Mouse (Mus musculus) layer of hippocampus, postnatal 36 days (tissue): Measurements from ENCODE around the gene Cd207. TPM values are rescaled to one million over a fixed set of nuclear protein-coding genes. Genes with fewer than 3 reads are reported as not detected.

Experiments used
- DNase-seq, 2 experiments: peaks; one replicate each; pipeline ENCODE4 v3.0.0; 2022
- total RNA-seq, 2 experiments: library from RNA; stranded (reverse); gene quantifications; 2 replicates each; pipeline ENCODE4 v1.2.3; 2021

The Cd207 gene
- total RNA-seq = not detected

DNA sequence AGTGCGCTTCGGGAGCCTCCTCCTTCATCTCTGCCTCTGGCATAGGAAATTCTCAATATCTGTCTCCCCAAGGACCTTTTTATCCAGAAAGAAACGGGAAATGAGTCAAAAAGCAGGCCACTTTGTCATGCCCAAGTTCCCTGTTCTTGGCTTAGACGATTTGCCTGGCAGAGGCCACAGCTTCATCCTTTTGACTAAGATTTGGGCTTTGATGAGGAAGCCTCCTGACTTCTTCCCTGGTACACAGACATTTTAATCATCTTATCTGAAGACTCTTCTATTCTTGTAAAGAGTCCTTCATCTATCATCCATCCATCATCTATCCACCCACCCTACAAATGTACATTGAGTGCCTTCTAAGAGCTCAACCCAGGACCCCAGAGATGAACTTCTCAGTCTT is at the start of gene Cd207:
TSS of gene Cd207 (minus strand) at position 101 of the 400 bp plus-strand sequence.
- no peak for DNase-seq

DNA sequence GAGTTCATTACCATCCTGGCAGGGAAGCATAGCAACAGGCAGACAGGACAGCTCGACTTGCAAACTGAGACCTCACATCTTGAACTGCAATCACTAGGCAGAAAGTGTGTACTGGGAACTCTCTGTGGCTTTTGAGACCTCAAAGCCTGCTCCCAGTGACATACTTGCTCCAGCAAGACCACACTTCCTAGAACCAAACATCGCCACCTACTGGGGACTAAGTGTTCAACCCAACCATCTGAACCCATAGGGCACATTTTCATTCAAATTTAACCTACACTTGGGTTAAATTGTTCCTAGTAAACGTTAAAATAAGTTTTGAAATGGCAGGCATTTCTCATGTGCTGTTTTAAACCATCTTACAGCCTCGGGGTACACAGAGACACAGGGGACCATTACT is 49.5 kb upstream of the Cd207 start:
- DNase-seq = no peak

DNA sequence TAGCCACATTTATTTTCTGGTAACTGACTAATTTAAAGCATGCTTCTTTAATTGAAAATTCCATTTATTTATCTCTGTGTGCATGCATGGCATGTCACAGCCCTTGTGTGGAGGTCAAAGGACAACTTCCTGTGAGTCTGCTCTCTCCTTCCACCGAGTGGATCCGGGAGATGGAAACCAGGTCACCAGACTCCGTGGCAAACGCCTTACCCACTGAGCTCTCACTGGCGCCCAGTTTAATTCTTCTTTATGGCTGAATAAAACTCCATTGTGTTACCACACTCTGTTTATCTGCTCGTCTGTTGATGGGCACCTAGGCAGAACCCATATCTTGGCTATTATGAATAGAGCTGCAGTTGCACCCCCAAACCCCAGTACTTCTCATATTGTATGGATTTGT is 44.9 kb upstream of the Cd207 start:
- DNase-seq = no peak

DNA sequence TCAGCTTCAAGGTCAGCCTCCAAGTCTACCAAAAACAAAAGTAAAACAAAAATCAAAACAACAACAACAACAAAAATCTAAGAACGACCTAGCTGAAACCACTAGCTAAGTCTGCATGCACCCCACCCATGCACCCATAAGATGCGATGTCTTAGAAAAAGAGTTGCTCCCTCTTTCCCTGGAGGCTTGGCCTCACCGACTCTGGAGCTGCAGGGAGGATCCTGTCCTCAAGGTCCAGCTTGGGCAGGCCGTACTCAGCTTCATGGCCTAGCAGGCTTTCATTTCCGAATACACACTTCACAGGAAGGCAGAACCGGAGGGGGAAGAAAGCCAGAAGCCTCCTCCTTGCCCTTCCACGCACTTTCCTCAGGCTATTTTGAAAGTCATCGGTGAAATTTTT is 39.4 kb upstream of the Cd207 start:
- DNase-seq = no peak

- no peak for DNase-seq
Observed at GRCm38 (mm10) chr6:83715461-83716196, 38.0 kb upstream of the Cd207 start.

GRCm38 (mm10) chr6:83714221-83715123 is 36.8 kb upstream of the Cd207 start:
- no peak for DNase-seq

- no peak for DNase-seq
Observed at GRCm38 (mm10) chr6:83713271-83714136, 35.8 kb upstream of the Cd207 start.

- DNase-seq = no peak
Observed at GRCm38 (mm10) chr6:83711725-83712475, 34.2 kb upstream of the Cd207 start.

DNA sequence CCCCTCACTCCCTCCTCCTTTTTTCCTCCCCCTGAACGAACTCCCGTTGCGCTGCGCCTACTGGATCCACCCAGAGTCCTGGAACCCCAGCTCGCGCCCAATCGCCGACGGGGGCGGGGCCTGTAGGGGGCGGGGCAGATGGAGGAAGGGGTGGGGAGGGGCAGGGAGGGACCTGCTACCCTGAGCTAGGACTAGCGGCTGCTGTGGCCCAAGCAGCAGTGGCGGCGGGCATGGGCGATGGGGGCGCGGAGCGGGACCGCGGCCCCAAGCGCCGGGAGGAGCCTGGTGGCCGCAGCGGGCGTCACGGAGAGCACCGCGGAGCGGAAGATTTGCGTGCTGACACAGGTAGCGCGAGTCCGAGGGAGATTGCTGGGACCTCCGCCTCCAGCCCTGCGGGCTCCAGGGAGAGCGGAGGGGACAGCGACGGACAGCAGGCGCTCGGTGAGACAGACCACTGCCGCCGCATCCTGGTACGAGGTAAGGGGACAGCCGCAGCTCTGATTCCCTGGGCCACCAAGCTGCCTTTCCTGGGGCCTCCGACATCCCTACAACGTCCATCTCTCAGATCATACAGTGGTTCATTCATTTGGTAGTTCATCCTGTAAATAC is 33.5 kb upstream of the Cd207 start, which contains the start of gene Vax2:
TSS of gene Vax2 (plus strand) at position 198 of the 609 bp plus-strand sequence.
- DNase-seq = no peak

DNA sequence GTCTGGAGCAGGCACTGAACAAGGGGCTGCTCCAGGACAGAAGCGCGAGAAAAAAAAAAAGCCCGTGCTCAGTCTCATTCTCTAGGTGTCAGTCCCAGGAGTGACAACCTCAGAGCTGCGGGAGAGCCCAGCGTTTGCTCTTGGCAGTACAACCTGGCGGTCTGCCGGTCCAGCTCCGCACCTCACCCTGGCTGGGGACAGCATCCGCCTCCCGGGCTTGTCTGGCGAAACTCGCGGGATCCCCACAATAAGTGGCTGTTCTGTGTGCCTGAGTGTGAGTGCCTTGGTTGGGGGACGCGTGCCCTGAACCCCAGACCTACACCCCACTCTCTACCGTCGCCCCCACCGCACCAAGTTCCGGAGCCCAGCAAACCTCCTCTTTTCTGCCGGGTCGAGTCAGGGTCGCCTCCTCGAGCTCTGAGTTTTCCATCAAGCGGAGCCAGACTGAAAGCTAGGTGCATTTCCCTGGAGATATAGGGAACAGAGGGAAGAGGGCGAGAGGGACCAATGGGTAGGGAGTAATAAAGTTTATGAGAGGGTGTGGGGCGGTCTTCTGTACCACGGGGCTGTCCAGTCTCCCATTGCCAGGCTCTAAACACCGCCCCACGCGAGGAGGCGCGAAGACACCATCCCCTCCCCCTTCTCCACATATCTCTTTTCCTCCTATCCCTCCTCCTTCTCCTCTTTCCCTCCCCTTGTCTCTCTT is 32.9 kb upstream of the Cd207 start:
- no peak for DNase-seq

DNA sequence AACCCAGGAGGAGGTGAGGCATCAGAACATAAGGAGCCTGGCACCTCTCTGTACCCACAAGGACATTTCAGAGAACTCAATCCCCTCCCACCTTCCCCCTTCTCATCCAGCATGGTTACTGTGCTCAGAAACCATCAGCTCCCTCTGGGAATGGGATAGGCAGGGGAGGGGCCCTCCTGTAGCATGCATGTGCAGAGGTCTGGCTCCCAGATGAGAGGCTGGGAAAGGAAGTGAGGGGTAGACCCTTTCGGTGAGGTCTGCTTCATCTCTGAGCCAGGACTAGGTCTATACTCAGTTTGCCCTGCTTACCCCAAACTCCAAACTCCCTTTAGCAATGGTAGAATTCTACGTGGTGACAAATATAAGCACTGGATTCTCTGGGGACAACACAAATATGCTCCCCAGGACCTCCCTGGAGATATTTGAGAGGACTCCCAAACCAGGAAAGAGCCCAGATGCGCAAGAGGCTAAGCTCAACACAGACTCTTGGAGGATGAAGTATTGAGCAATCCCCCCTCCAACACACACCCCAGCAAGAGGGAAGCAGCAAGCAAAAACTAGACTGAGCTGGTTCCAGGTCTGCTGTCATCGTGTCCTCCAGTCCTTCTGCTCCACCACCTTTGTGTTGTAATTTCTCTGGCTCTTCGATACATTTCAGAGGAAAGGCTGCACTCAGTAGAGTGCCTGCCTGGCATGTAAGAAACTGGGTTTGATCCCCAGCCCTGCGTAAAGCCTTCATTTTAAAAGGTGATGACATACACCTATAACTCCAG is 30.3 kb upstream of the Cd207 start:
- no peak for DNase-seq

- DNase-seq = no peak
Observed at GRCm38 (mm10) chr6:83704701-83705100, 27.0 kb upstream of the Cd207 start.

DNA sequence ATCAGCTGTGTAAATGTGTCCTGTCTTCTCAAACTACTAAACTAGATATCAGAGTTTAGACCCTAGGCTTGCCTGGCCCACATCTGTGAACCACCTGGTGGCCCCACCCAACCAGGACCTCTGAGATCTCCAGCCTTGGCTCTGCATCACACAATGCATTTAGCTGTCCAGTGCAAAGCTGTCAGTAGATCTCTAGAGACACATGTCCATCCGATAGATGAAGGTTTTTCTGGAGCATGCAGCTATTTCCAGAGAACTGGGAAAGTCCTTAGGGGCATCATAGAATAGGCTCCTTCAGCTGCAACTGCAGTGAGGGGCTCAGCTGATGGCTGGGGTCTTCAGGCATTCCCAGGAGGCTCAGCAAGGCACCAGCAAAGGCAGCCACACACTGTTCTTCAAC is 26.6 kb upstream of the Cd207 start:
- no peak for DNase-seq

- no peak for DNase-seq
Observed at GRCm38 (mm10) chr6:83703722-83704078, 26.0 kb upstream of the Cd207 start.

GRCm38 (mm10) chr6:83703000-83703721 is 25.5 kb upstream of the Cd207 start:
- no peak for DNase-seq

DNA sequence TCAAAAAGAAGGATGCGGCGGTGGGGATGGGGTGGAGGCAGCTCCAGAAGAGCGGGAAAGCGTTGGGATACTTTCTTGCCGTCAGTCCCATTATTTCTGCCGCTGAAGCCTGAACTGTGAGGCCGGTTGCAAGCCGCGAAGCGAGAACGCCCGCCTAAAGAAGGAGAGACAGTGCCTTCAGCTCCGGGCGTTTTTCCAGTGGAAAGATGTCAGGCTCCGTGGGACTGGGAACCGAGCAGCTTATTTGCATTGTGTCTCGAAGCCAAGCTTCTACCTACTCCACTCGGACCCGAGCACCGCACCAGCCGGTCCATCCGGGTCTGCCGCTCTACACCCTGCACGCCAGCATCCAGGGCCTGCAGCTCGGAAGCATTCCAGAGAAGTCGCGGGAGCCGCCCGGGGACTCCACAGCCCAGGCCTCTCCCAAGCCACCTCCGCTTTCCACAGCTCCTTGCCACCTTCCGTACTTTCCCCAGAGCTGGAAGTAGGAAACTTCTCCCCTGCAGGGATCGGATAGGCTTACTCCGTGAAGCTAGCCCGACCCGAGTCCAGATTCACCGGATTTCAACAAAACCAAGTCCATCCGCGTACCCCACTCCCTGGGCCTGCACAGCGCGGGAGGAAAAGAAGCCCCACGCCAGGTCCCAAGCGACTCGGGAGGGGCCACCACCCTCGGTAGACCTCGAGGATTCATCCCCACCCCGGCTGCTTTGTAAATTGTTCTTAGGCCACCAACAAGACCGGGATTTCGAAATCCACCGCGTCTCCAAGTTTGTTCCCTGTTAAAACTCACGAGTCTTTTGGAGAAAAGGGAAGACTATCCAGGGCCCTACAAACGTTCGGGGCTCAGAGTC is 24.7 kb upstream of the Cd207 start:
- no peak for DNase-seq

GRCm38 (mm10) chr6:83701001-83701400 is 23.3 kb upstream of the Cd207 start:
- DNase-seq = no peak

GRCm38 (mm10) chr6:83699971-83700370 is 22.3 kb upstream of the Cd207 start:
- no peak for DNase-seq
